Mouse (Mus musculus): ENCODE measurements at regions not wholly inside any gene's neighbourhood (a gene's known extent, or its start where the extent isn't known, plus 50 kb on each side); places are given as distances from the start of the nearest gene placed in this dataset.

DNA sequence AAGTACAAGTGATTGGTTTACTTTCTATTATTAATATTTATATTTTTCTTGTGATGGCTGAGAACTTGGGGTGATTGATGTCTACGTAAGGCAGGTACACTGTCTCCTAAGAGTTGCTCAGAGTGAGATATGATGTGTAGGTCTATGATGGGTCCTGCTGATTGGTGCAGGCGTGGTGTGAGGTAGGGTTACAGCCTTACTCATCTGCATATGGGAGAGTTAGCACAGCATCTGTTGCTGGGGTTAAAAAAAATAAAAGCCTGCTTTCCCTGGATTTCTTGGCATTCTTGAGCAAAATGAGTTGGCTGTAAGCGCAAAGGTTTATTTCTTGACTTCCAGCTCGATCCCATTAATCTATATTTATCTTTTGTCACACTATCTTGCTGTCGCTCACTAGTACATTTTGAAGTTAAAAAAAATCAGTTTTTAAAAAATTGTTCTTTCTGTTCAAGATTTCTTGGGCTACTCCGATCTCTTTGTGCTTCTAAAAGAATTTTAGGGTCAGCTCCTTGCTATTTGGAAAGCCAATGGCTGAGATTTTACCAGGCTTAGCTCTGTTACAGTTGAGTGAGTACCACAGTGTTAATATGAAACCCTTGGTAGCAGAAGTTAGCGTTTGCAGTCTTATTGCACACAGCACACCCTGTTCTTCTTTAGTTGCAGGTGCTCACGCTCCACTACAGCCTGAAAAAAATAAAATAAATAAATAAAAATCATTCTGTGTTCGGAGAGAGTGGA lies 482.0 kb downstream of the Plekhb2 start:
- no peak for DNase-seq

DNA sequence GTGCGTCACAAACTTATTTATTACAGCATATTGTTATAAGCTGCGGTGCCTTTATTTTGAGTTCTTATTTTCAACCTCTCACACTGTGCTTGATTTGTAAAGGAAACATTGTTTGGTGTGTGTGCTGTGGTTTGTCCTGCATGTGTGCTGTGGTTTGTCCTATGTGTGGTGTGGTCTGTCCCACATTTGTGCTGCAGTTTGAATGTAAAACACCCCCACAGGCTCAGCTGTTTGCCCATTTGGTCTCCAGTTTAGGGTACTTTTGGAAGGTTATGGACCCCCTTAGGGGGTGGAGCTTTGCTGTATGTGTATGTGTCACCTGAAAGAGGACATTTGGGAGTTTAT lies 482.5 kb downstream of the Plekhb2 start:
- DNase-seq = no peak

DNA sequence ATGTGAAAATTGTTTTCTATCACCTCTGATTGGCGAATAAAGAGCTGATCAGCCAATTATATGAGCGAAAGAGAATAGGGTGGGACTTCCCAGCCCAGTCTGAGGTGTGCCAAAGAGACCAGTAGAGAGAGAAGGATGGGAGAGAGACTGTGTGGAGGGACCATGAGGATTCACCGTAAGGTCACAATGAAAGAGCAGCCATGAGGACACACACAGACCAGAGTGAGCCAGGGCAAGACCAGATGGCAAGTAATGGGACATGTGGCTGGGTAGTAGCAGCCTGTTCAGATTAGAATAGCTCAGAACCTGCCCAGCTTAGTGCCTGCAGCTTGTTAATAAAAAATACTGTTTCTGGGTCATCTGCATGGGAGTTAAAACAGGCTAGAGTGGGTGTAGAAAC lies 487.9 kb downstream of the Plekhb2 start:
- DNase-seq = no peak

DNA sequence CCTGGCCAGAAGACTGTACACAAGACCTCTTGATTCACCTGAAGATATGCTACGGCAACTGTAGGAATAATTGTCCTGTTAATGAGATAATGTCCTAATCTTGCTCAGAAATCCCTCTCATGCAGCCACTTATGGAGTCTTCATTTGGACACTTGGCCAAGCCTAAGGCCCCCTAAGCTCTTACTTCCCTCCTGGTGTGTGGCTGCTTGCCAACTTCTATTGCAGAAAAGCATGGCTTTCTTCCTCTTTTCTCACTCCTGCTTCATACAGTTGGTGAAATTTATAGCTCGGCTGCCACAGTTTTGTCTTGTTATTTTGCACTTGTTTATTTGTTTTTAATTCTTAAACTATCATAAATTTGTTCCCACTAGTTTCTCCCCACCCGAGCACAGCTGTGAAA lies 488.4 kb downstream of the Plekhb2 start:
- no peak for DNase-seq

DNA sequence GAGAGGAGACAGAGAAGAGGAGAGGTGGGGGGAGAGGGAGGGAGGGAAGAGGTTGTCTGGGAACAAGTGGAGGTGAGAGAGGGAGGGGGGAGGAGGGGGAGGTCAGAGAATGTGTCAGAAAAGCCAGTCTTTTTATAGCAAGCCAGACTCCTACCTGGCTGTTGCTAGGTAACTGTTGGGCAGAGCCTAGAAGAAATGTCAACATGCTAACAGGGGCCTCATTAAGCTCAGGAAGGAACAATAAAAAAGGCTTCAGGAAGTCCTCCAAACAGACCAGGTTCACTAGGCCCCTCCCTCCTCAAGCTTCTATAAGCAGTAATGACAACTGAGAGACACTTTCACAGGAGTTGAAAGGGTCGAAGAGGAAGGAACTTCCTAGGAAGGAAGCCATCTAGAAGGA lies 494.8 kb downstream of the Plekhb2 start:
- no peak for DNase-seq

DNA sequence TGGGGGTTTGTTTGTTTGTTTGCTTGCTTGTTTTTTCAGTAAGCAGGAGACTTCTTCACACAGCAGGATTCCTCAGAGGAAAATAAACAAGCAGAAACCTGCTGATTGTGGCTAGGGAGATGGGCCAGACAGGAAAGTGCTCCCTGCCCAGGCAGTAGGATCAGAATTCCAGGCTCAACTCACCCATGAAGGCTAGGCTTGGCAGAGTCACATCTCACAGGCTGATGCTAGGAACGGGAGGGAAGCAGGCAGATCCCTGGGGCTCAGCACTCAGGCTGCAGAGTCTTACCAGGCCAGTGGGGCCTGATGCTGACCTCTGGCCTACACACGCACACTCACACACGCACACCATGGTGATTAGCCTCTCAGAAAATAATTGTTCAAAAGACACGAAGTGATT lies 498.5 kb downstream of the Plekhb2 start:
- DNase-seq = no peak

DNA sequence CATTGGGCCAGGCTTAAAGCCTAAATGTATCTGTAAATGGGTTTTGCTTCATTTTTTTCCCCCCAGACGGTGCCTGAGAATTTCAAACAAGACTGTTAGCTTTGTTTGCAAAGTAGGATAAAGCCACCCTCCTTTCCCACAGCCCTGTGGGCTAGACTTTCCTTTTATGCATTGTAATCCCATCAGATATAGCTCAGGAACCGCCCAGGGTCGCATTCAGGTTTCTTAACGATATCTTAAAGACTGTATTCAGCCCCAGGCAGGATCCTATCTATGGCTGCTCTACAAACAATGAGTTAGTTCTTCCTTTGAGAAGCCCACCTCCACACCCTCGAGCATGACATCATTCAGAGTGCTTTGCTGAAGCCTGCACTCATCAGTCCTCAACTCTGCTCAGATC lies 509.2 kb downstream of the Plekhb2 start:
- no peak for DNase-seq

DNA sequence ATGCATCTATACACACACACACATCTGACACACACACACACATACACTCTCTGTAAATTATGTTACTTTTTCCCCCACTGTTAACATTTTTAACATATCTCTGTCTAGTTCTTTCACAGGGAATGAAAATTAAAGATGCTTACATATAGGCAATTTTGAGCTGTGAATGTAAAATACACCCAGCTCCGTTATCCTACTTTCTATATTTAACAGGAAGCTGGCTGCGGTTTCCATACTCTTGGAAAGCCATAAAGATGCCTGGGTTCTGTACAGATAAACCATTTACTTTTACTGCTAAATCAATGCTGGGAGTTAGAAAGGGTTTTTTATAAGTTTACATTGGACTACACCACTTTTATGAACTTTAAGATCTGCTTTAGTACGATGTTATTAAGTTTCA lies 511.7 kb downstream of the Plekhb2 start:
- no peak for DNase-seq

DNA sequence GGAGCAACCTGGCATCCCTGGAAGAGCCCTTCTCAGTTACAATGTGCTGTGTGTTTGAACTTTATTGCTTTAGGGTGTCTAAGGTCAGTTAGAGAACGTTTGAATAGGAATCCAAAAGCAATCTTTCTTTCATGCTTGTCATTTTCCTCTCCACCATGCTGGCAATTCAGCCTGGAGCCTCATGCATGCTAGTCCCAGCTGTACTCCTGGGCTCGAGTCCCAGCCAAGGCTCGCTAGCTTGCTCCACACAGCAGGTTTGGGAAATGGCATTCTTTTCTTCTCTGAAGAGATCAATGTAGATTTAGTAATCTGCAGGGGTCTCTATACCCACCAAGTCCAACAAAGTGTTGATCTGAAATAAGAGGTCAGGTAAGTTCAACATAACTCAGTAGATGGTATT lies 513.1 kb downstream of the Plekhb2 start:
- no peak for DNase-seq

DNA sequence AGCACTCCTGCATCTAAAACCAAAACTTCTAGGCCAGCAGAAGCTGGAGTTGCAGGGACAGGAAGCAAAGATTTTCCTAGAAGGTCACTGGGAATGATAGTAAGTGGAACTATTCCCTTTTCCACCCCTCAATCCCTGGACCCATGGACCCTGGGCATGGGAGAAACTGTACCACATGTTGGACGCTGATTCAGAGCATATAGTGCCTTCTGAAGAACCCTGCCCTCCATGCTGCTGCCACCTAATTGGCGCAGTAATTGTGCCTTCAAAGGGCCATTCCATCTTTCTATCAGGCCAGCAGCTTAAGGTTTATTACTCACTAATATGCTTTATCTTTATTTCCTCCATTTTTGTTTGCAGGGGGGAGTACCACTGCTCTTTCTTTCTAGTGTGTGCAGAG lies 516.8 kb downstream of the Plekhb2 start:
- DNase-seq = no peak

DNA sequence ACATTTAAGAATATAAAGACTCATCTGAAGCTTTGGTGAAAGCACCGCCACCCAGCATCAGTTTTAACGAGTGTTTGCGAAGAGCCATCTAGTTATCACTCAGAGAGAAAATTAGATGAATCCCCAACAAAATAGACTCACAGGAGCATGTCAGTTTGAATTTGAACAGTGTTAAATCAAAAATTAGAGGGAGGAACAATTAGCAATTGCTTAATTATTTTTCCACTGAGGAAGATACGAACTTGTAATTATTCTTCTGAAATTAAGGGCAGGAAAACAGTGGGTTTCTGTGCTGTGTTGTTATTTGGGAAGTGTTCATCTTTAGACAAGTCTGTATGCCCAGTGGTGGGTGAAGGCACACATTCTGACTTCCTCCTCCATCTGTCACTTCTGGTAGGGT lies 523.0 kb downstream of the Plekhb2 start:
- no peak for DNase-seq

DNA sequence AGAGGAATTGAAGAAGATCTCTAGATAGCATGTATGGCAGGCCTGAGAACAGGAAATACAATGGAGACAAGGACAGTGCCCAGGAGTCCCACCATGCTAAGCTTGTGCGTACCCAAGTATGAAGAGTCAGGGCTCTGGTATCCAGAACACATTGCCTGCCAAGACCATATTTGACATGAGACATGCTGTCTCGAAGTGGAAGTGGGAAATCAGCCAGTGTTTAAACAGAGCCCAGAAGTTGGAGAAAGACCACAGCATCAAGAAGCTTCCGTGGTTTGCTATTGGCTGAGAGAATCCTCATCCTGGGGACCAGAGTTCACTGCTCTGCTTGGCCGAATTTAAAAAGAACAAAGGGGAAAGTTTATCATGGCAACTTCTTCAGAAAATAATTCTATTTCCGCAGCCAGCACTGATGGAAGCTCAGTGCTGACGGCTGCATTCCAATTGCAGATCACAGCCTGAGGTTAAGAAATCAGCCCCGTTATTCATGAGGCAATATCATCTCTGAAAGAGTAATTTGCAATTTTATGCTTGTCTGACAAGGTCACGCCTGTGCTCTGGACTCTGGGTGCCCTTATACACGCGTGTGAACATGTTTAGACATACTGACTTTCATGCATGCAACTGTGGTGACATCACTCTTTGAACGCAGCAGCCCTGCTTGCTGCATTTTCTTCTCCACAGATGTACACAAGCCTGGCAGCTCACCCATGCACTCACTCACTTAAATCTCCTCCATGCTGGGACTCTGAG lies 531.0 kb downstream of the Plekhb2 start:
- peak; percentile 14 for DNase-seq

DNA sequence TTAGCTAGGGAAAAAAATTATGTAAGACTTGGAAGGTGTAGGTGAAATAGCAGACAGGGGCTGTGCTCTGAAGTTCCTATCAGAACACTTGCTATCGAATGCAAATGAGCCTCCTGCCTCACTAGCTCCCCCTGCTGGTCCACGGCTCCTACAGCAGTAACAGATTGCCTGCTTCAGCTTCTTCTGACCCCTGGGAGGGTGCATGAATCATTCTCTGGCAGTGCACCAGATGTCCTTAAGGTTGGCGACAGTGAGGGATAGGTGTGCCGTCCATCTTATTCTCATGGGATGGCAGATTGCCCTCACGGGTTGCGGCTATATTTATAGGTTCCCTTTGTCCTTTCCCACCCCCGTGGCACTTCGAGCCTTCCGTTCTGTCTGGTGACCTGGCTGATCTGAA lies 535.7 kb downstream of the Plekhb2 start:
- DNase-seq = peak; percentile 86

DNA sequence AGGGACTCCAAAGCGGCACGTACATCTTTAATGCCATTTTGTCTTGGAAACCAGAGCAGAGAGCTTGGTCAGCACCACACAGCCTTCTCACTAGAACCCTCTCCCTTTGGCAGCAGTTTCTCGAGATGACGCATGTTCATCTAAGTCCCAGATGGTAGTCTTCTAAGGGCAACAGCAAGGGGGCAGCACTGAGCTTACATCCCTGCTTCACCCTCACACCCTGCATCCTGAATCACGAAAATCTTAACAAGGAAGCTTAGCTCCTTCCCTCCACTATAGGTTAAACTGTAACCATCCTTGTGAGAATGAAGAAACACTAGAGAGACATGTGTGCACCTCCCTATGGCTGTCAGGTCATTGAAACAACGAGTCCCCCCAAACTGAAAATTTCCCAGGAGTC lies 538.4 kb downstream of the Plekhb2 start:
- DNase-seq = peak; percentile 46

DNA sequence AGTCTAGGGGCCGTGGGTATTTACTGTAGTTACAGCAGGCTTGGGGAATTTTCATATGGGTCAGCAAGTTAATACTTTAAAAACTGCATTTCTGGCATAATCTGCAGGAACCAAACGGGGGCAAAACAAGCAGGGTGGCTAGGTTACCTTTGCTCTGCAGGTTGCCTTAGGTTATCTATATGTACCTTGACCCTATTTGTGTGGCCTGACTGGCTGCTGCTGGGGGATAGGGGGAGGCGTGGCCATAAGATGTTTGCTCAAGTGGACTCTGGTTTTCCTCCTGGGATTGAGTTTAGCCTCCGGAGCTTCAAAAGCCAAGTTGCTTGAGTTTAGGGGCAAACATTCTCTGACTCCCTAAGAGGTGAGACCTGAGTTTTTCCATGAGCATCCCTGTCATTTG lies 540.6 kb downstream of the Plekhb2 start:
- DNase-seq = no peak

DNA sequence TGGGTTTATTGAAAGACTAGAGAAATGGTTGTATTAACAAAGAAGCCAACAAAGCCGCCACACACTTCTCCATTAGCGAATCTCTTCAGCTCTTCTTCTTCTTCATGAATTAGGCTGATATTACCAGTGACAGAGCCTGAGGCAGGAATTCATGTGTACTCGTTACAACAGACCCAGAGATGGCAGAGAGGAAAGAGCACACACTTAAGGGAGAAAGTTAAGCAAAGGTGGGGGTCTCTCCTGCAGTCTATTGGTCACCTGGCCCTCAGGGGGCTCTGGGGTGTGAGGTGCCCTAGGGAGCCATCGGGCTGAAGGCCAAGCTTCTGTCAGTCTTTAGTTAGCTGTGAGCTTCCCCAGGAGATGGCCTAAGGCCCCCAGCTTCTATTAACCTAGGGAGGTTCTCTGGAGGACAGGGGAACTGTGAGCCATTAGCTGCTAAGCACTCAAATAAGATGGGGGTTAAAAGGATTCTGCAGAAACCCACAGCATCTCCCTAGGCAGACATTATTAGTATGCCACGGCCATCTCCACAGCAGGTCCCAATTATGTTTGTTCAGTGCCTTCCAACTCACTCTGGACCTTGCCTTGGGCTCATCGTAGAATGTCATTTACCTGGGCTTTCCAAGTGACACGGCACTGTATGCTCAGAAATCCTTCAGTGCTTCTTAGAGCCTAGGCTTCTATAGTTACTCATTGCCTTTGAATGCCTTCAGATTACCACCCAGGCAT lies 541.2 kb downstream of the Plekhb2 start:
- no peak for DNase-seq

DNA sequence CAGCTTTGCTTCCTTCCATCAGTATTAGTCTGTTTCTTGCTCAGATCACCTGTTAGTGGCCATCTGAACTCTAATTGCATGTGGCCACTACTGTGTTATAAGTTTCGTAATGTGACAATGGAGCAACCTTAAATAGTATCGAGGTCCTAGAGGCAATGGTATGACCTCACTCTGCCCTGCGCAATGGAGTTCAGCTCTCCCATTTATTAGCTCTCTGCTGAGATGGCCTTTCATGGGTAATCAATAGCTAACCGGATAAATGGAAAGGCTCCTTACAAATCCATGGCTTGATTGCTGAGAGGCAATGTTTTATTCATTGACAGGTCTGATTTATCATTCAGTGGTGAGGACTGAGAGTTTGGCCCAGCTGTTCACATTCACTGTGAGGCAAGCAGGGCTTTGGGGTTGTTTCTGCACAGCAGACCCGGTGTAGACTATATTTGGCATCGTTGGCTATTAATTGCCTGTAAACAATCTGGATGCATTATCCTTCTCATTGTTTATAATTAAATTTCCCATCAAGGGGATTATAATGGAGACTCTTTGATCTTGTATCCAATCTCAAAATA lies 543.9 kb downstream of the Plekhb2 start:
- no peak for DNase-seq

DNA sequence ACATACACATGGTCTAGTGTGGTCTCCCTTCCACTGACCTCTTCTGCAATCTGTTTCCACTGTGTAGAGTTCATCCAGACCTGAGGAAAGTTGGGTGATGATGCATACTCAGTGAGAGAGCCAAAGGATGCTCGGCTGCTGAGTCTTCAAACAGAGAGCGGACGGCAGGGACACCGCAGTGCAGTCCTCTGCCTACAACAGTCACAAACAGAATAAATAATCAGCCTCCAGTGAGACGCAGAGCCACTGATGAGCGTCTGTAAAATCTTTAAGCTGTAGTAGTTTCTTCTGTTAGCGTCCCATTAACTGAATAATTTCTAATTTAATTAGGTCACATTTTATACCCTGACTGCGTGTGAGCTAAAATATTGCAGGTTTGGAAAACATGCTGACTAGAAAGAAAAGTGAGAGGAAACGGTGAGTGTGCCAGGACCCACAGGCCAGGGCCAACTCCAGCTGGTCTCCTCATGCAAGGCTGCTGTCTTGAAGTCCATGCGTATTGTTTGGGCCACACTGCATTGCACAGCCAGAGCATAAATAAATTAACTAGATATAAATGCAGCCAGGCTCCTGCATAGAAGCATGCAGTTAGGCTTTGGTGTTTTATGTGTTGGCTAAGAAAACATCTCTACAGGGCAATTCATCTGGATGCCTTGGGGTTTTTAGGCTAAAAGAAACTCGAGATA lies 551.0 kb downstream of the Plekhb2 start:
- DNase-seq = no peak

DNA sequence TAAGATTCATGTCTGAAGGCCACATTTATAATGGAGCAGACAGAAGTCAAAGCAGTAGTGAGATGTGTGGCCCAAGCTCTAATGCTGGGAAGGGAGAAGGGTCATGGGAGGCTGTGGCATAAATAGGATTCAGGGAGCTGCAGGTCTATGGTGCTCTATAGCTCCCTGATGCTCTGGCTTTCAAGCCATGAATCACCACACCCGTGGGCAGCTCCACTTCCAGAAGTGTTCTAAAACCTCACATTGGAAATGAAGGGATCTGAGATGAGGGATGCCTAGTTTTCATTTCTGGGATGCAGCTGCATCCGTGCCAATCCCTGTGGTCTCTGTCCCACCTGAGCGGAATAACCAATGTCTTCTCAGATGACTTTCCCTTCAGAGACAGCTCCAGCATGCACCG lies 553.2 kb downstream of the Plekhb2 start:
- DNase-seq = no peak

DNA sequence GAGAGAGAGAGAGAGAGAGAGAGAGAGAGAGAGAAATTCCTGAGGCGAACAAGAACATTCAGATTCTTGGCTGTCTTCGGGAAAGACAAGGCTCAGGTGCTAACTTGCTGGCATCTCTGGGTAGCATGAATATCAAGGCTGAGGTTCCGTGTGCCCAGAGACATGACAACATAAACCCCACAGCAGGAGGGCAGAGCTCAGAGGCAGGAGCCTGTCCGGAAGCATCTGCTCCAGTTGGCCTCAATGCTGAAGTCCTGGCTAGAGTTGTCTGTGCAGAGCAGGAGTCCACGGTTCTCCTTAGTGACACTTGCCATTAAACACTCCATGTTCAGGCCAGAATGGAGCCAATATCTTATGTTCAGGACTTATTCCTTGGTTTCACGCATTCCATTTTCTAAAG lies 555.6 kb downstream of the Plekhb2 start:
- no peak for DNase-seq

DNA sequence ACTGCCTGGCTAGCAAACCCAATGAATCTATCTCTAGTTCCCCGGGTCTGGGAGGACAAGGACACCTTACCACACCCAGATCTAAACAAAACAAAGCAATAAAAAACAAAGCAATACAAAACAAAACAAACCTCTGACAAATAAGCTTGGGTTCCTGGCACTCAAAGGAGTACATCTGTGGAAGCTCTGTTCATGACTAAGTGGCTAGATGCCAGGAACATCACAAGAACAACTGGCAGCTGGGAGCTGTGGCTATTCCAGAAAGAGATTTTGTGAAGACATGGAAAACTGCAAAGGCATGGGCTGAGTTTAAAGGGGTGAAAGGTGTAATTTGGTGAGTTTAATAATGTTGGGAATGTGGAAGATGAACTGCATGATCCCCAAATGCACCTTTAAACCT lies 565.9 kb downstream of the Plekhb2 start:
- DNase-seq = no peak

DNA sequence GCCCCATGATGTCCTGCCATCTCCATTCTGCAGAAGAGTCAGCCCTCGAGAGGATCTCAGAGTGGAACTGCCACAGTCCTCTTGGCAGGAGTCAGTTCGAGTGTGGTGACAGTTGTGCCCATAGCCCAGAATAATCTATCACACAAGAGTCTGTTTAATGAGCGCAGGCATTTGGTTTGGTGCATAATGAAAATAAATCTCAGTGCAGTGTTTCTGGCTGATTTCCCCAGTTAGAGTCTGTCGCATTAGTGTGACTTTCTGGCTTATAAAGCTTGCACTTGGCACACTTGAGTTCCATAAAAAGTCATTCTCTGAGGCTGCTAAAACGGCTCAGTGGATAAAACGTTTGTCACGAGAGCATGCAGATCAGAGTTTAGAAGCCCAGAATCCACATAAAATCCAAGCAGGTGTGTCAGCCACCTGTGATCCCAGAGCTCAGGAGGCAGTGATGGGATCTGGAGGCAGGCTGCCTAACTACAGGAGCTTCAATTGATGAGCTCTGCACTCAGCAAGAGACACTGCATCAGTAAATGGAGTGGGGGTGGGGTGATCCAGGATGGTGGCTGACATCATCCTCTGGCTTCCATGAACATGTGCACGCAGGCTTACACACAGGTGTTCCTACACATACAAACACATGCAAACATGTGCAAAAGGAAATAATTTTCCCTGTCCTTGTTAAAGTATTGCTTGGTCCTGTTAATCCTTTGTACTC lies 578.5 kb downstream of the Plekhb2 start:
- DNase-seq = no peak

Measured in heart, postnatal 4 days (tissue).